Mouse (Mus musculus): ENCODE measurements around the gene Srgap1.

GRCm38 (mm10) chr10:122020255-122020654 is 26.9 kb downstream of the Srgap1 start:
- TF ChIP-seq CTCF (IDR thresholded peaks at IDR 0.05; ENCODE audit: low read depth, low read length) (no peak), GATA1 (IDR thresholded peaks at IDR 0.05; ENCODE audit: borderline replicate concordance, low read length) (no peak), TAL1 (conservative IDR thresholded peaks at IDR 0.05; ENCODE audit: low read depth, low read length) (no peak)

All from G1E (cell line).